Mouse (Mus musculus): ENCODE results near the gene Vegfb.
"Not testable (repeated sequence)": the region's sequence is repeated elsewhere in the genome, so short reads cannot be mapped to it uniquely, and the experiment has no call there.

The Vegfb gene

DNA sequence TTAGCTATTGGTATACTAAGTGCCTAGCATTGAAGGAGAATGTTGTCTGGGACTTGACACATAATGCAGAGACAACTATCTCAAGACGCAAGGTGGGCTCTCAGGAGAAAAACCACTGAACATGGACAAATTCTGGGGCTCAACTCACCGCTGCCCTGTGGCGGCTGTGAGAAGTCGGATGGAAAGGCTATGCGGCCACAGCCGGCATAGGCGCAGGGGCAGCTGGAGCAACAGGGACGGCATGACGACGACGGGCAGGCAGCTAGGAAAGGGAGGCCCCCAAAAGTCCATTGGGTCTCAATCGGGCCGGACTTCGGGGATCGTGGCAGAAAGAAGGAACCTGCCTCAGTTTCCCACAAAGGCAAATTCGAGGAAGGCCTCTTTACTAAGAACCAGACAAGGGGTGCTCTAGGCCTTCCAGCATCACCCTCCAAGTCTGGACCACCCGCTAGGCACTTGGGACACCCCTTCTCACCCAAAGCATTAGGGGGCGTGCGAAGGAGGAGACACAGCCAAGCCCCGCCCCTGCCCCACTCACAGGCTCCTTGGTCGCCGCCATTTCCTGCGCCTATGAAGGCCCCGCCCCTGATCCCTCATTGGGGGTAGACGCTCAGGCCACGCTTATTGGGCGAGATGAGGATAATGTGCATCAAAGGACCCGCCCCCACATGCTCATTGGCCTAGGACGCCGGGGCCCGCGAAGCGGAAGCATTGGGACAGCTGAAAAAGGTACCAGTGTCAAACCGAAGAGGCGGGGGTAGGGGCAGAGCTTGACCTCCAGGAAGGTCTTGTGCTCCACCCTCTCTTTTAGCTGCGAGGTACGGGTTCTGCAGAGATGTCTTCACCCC is 4.8 kb upstream of the Vegfb start, which contains the start of gene Dnajc4:
TSS of gene Dnajc4 (minus strand) at position 562 of the 848 bp plus-strand sequence.
- in situ Hi-C loops (cut with MboI): no loop called here

DNA sequence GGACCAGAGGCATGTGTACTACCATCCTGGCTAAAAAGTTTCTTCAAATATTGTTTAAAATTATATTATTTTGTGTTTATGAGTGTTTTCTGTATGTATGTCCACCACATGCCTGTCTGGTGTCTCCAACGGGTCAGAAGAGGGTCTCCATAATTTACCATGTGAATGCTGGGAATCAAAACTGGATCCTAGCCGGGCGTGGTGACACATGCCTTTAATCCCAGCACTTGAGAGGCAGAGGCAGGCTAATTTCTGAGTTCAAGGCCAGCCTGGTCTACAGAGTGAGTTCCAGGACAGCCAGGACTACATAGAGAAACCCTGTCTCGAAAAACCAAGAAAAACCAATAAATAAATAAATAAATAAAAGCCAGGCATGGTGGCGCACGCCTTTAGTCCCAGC is 3.7 kb upstream of the Vegfb start:
- in situ Hi-C loops (cut with MboI): not testable (repeated sequence)

DNA sequence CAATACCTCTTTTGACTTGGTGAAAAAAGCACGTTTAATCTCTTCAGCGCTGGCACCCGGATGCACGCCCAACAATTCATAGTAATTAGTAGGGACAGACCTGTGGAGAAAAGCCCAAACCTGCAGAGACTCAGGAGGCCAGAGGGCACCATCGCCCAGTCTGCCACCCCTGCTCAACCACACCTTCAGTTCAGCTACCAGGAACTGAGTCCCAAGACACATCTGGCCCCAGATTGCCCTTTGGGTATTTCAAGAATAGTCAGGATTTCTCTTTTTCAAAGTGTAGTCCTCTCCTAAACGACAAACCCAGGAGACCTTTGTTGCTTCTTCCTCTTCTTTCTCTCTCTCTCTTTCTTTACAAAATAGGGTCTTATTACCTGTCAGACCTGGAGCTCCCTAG is 3.3 kb upstream of the Vegfb start:
- in situ Hi-C loops (cut with MboI): no loop called here

DNA sequence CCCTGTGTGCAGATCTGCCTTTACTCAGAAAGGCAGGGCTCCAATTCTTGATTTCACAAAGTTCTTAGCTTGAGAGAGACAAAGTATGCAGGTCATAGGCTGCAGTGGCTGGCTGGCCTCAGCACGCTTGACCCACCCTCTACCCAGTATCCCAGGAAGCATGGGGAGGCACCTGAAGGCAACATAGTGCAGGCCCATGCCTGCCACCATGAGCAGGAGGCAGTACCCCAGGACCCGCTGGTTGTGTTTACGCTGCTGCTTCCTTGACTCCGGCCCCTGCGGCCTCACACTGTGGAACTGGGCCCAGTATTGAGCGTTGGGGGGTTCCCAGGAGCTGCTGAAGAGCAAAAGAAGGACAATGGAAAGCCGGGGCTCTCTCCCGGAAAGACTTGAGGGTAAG is 1.8 kb upstream of the Vegfb start:
- in situ Hi-C loops (cut with MboI): no loop called here

DNA sequence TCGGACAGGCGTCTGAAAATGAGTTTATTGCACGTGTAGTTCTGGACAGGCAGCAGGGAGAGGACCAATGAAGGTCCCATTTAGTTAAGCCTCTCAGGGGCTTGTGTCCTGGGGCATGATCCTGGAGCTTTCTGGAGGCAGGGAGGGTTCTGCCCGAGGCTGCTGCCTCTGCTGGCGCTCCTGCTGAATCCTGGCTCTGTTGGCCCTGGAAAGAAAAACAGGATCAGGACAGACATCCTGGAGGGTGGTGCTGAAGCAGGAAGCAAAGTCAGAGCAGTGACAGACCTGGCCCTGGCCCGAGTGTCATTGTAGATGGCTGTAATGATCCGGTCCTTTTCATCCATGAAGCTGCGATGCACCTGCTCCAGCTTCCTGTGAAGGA is 444 bp upstream of the Vegfb start:
- in situ Hi-C loops (cut with MboI): no loop called here

DNA sequence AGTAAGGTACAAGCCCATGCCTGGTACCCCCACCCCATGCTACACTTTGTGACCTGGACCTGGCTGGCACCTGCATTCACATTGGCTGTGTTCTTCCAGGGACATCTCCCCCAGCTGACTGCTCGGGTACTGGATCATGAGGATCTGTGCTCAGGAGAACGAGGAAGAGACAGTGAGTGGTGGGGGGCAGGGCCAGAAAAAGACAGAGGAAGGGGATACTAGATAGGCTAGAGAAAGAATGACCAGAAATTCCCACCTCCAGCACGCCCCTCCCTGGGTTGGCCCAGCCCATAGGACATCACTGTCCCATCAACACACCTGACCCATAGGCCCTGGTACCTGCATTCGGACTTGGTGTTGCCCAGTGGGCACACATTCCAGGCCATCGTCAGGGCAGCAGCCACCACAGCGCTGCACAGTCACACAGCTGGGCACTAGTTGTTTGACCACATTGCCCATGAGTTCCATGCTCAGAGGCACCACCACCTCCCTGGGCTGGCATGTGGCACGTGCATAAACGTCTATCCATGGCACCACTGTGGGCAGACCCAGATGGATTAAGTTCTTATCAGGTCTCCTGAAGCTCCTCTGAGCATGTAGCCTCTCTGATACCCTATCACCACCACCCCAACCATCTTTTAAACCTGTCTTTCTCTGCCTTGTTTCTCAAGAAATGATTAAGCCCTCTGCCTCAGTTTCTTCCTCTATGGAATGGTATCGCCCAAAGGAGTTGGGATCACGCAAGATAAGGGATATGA is 1.3 kb downstream of the Vegfb start:
- in situ Hi-C loops (cut with MboI): no loop called here

DNA sequence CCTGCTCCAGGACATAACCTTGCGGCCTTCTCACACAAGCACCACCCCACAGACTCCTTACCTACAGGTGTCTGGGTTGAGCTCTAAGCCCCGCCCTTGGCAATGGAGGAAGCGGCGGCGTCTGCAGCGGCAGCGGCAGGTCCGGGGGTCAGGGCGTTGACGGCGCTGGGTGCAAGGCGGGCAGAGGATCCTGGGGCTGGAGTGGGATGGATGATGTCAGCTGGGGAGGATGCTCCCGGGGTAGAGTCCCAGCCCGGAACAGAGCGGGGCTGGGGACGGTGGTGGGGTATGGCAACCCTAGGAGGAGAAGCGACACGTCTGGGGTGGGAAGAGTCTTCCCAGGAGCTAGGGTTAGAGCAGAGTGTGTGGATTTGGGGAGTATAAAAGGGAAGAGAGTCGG is 2.2 kb downstream of the Vegfb start:
- in situ Hi-C loops (cut with MboI): no loop called here

DNA sequence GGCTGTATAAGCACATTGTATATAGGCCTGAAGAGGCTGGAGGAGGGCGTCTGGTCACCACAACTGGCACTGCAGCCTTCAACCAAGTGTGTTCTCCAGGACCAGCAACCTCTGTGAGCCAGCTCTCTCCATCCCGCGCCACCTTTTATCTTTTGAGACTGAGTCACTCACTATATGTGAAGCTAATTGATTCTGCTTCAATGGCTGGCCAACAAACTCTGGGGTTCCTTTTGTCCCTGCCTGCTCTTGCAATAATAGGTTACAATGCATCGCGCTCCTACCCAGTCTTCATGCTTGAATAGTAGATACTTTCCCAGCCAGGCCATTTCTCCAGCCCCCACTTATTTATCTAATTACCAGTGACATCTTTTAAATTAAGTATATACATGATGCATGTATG is 3.8 kb downstream of the Vegfb start:
- in situ Hi-C loops (cut with MboI): no loop called here

DNA sequence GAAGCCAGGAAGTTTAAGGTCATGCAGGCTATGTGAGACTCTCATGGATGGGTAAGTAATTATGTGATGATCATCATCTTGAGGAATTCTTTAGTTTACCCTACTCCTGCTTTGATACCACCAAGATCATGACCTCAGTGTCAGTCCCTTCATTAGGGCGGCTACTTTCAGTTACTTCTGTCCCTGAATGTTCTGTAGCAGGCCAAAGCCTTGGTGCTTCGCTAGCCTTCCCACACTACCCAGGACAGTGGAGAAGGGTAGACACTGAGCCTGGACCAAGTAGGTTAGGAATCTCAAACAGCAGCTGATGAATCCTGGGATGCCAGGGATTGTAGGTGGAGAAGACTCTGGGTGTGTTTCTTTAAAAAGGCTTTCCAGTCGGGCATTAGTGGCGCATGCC is 6.0 kb downstream of the Vegfb start:
- in situ Hi-C loops (cut with MboI): no loop called here

DNA sequence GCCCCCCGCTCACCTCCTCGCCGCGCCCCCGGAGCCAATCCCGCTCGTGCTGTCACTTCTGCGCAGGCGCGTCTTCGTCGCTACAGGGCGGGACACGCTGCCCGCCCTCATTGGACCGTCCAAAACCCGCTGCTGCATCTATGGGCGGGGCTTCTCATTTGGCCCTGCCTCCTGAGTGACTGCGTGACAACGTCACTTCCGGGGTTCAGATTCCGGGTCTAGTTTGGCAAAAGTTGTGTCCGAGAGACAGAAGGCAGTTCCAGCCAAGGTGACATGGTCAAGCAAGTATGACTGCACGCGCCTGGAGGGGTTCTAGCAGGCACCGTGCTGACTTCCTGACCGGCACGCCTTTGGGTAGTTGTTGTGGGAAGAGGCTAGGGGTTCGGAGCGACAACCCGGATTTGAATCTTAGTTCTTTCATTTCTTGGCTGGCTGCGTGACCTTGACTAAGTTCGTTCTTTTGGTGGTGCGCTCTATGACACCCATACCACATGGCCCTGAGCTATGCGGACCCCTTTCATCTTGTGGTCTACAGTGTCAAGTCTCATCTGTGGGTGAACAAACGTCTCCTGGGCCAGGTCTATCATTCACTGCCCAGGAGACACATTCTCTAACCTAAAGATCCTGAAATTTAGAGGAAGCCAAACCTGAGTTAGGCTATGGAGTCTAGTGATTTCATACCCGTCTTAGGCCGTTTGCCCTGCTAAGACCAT is 6.9 kb downstream of the Vegfb start, which contains the start of gene Fkbp2:
TSS of gene Fkbp2 (minus strand) at position 121 of the 713 bp plus-strand sequence.
- in situ Hi-C loops (cut with MboI): no loop called here

DNA sequence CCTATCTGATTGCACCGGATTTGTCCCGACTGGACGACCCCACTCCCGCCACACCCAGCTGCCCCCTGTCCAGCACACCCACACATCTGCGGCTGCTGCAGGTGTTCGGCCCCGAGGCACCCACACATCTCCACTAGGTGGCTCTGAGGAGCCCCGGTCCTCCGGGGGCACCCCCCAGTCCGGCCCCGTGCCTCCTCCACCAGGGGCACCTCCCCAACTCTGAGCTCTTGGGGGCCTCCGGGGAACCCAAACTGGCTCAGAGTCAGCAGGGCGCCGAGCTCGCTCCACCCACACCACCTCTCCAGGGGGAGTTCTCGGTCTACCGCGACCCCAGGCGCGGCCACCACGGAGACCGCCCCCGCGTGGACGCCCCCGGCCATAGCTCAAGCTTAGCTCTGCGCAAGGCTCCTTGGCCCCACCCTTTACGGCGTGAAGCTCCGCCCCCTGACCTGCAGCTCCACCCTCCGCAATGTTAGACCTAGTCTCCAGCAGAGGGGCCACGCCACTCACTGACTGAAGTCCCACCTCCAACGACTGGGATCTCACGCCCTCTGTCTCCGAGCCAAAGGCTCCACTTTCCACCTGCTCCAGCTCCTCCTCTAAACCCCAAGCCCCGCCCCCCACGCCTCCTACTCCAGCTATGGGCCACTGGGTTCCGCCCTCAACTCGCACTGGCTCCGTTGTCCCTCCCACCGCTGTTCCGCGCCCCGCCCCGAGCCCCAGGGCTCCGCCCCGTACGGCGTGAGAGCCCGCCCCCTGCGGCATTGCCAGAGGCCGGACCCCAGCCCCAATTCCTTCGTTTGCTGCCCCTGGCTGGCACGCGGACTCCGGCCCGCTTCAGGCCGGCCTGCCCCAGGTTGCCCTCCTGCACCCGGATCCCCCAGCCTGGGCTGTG is 7.7 kb downstream of the Vegfb start:
- in situ Hi-C loops (cut with MboI): no loop called here

DNA sequence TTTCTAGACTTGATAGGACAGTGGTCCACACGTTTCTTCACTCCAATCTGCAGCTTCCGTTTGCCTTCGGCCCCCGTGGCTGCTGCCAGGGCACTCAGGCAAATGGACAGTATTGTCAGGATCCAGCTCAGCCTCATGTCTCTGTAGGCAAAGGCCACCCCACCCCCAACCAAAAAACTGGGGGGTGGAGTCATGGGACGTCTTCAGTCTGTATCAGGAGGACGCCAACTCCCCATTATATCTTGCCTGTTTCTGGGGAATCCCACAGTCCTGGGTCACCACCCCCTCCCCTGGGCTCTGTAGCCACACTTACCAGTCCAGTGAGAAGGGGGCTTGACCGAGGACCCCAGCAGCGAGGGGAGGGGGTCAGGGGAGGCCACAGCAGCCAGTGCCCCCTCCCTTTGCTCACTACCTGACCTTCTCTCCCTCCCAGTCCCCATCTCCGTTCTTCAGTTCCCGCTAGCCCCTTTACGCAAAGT is 8.4 kb downstream of the Vegfb start:
- in situ Hi-C loops (cut with MboI): no loop called here

DNA sequence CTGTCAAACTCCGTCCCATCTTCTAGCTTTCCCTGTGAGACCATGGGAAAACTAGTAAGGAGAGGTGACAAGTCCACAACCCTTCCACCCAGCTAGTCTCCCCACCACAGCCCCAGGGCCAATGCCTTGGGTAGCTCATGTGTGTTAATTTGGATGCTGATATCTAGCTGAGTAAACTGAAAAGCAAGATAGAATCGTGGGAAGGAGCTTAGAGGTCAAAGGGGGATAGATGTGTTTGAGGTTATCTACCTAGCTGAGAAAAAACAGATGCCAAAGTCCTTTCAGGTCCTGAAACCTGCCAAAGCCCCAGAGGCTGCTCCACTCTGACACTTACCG is 8.8 kb downstream of the Vegfb start:
- in situ Hi-C loops (cut with MboI): no loop called here

DNA sequence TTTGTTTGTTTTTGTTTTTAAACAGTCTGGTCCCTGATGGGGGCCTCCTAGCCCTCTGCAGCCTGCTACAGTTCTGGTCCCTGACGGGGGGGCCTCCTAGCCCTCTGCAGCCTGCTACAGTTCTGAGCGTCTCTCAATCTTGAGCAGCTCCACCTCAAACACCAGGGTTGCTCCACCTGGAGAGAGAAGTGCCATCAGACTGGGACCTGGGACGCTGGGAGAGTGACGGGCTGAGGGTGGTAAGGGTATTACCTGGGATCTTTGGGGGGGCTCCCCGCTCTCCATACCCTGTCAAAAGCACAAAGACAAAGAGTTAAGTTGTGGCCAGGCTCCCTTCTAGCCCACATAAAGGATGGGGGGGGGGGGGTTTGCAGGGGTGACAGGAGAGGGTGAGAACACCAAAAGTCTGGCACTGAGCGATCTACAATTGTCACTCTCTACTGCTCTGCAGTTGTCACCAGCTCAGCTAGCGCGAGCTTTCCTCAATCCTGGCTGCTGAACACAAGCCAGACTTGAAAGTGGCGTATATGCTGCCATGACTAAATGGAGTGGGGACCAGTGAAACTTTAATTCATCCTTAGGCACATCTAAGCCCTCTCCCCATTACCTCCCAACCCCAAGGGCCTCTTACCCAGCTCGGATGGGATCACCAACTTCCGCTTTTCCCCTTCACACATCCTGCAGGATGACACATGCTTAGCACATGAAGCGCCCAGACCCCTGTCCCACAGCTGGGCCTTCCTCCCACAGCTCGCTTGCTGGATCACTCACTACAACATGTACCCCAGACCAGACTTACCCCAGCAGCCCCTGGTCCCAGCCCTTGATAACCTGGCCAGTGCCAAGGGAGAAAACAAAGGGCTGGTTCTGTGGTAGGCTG is 9.5 kb downstream of the Vegfb start:
- in situ Hi-C loops (cut with MboI): no loop called here

DNA sequence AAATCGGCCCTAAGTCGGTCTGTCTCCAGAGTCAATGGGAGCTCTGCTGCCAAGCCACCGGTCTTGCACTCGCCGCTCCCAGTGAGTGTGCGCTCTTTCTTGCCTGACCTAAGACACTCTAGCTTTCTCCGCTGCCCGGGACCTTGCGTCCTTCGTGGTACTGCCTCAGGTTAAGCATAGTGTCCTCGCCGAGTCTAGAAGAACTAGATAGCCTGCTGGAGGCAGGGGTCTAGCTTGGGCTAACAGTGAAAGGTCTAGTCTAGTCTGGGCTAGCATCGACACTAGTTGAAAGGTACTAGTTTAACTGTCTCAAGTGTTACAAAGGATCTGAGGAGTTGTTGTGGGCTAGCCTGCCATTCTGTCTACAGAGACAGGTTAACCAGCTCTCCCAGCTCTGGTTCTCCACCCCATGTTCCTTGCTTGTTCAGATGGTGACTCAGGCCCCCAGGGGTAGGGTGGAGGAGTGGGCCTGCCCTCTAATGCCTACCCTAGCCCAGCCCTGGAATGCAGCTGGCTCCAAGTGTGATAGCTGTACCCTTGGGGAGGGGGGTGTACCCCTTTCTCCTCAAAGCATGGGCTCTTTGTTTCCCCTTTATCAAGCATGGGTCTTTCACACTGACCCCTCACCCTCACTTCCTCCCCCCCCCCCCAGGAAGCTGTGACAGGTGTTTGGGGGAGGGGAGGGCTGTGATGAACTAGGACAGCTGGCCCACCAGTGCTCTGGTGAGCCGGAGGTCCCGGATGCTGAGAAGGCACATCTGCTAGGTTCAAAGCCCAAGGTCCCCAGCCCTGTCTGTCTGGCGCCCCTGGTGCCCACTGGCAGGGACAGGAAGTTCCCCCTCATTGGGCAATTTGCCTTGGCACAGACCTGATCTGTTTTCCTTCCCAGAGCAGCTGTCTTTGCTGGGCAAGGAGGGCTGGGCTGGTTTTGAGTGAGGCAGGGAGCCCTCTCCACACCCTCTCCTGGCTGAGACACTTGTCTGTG is 11.6 kb downstream of the Vegfb start, which contains the start of gene Plcb3:
TSS of gene Plcb3 (minus strand) at position 934 of the 985 bp plus-strand sequence.
- in situ Hi-C loops (cut with MboI): no loop called here

DNA sequence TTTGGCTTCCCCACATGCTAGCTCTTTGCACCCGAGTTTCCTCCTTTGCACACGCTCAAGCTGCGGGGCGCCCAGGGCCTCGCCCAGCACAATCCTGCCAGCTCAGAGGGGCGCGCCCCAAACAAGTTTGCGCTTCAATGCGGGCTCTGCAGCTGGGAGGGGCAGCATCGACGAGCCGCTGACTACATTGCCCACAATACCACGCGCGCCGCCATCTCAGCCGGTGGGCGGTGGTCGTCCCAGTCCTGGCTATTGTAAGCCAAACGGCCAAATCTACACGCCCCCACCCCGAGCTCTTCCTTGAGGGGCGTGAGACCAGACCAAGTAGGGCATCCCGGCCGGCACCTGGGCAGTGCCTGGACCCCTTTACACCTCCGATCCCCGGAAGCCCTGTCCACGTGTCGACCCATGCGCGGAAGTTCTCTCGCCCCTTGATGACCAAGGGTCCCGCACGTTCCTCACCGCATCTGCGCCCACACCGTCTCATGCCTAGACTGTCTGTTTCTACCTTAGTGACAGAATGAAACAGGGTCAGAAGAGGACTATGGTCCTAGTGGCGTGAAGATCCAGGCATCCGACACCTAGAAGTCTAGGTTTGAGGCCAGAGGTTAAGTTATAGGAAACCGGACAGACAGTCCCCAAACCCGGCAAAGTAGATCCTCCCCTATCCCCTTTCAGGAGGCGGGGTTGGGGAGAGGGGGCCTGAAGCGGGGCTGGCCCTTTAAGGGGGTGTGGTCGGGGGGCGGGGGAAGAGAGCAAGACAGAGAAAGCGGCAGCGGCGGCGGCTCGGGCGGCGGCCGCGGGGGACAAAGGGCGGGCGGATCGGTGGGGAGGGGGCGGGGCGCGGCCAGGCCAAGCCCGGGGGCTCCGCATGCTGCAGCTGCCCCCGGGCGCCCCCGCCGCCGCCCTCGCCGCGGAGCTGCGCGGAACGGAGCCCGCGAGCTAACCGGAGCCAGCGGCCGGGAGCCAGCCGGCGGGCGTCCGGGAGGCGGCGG is 12.9 kb downstream of the Vegfb start, which contains the start of gene Ppp1r14b:
TSS of gene Ppp1r14b (plus strand) at position 758 of the 995 bp plus-strand sequence.
- in situ Hi-C loops (cut with MboI): no loop called here

DNA sequence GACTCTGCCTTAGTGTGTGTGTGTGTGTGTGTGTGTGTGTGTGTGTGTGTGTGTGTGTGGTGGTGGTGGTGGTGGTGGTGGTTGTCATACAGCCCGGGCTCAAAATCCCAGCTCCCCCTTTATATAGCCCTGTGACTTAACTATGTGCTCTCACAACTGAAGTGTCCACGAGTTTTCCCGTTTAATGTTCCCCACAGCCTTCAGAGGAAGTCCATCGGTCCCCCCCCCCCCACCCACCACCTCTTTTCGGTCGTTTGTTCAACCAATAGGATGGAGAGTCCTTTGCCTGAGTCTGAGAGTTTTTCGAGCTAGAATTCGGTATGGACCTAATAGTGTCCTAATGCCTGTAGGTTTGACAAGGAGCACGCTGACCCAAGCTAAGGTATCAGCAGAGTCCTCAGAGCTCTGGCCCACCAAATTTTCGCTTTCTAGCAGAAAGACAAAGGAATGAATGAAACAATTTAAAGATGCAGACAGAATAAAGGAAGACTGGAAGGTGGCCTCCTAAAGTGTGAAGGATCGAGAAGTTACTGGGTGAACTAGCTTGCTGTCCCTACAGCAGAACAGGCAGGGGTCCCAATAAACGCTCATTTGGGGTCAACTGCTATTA is 13.8 kb downstream of the Vegfb start:
- in situ Hi-C loops (cut with MboI): no loop called here

Measured in mature B cell (primary cell).